Mouse (Mus musculus): ENCODE measurements around the gene Cort. TPM values are rescaled to one million over a fixed set of nuclear protein-coding genes. Genes with fewer than 3 reads are reported as not detected.
"Not testable (repeated sequence)": the region's sequence is repeated elsewhere in the genome, so short reads cannot be mapped to it uniquely, and the experiment has no call there.

Gene Cort
- total RNA-seq, 2 experiments from 2014 or later = 13.8 to 16.6 TPM

DNA sequence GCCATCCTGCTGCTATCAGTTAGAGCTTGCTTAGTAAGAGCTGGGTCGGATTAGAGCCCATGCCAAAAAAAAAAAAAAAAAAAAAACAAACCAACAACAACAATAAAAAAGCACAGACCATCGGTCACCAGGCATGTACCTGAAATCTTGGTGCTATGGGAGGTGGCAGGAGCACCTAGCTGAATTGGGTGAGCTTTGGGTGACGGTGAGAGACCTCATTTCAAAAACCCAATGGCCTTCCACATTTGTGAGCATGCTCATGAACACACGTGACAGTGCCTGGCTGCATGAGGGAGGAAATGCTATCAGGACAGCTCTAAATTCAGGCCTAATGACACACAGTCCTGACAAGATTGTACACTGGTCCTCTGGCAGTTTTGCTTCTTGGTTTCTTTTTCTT lies 21.5 kb upstream of the Cort start:
- DNase-seq = no peak
- intact Hi-C loops (cut with DNase I) = no loop called here

DNA sequence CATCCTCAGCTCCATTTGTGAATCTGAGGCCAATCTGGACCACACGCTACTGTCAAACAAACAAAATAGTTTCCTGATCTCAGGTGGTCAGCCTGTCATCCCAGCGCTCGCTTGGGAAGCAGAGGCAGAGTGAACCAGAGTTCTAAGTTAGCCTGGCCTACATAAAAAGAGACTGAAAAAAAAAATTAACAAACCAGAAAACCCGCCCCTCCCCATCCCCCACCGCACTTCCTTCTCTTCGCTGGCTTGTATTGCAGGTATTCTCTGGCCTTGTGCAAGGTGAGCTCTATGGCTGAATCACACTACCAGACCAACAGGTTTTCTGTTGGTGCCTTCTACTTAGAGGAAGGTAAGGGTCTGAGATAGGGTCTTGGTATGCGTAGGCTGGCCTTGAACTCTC lies 21.0 kb upstream of the Cort start:
- intact Hi-C loops (cut with DNase I) = no loop called here
- no peak for DNase-seq

DNA sequence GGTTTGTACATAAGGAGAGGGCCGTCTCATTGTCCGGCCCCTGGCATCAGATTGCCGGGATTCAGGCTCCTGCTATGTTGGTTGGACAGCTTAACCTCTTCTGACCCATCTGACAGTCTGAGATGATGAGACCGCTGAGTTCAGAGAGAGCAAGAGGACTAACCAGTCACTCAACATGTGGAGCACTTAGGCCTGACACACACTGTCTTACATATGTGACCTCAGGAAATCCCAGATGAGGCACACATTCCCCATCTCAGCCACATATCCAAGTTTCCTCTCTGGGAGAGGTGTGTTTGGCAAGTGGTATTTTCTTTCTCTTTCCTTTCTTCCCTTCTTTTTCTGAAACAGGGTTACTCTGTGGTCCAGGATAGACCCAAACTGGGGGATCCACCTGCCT lies 18.6 kb upstream of the Cort start:
- intact Hi-C loops (cut with DNase I) = no loop called here

DNA sequence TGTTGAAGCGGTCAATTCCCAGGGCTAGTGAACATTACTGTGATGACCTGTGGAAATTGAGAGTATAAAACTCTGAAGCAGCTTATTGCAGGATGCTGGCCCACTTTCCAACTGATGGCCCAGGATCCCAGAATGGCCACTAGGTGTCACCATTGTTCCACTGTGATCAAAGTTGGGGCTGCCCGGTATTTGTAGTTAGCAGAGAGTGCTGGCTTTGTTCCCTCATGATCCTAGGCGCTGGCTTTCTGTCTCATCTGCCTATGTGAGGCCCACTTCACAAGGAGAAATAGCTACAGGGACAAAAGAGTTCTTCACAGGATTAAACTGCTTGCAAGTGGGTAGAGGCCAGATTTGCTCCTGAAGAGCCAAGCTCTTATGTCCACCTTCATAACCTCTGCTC lies 17.9 kb upstream of the Cort start:
- DNase-seq = peak; percentile 72
- intact Hi-C loops (cut with DNase I) = no loop called here

More for the DNA sequence above, 18.6 kb upstream of the Cort start:
- no peak for DNase-seq

DNA sequence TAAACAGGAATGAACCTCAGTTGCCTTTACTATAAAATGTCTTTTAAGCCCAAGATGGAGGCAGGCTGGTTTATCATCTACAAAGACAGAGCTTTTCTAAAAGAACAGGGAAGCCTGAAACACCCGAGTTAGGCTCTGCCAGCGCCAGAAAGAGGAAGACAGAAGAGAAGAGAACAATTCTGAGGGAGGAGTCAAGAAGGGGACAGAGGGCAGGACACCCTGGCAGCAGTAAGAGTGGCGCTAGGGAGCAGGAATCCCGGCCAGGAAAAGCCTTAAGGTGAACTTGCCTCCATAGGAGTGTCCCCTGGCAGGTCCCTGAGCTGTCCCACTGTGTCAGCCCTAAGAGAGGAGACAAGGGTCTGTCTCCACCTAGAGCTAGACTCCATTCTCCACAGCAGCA lies 17.0 kb upstream of the Cort start:
- no peak for DNase-seq
- intact Hi-C loops (cut with DNase I) = no loop called here

DNA sequence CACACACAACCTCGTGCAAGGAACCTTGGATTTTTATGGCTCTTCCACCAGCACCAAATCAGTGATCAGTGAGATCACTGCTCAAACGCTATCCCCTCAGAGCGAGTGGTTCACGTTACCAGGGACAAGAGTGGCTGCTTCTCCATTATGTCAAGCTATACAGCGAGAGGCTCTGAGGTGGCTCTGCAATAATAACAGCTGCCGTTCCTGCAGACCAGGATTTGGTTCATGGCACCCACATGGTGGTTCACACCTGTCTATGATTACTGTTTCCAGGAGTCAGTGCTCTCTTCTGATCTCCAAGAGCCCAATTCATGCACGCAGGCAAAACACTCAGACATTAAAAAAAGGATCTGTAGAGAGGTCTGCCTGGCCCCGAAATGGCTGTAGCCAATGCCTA lies 12.0 kb upstream of the Cort start:
- intact Hi-C loops (cut with DNase I) = no loop called here
- DNase-seq = no peak

DNA sequence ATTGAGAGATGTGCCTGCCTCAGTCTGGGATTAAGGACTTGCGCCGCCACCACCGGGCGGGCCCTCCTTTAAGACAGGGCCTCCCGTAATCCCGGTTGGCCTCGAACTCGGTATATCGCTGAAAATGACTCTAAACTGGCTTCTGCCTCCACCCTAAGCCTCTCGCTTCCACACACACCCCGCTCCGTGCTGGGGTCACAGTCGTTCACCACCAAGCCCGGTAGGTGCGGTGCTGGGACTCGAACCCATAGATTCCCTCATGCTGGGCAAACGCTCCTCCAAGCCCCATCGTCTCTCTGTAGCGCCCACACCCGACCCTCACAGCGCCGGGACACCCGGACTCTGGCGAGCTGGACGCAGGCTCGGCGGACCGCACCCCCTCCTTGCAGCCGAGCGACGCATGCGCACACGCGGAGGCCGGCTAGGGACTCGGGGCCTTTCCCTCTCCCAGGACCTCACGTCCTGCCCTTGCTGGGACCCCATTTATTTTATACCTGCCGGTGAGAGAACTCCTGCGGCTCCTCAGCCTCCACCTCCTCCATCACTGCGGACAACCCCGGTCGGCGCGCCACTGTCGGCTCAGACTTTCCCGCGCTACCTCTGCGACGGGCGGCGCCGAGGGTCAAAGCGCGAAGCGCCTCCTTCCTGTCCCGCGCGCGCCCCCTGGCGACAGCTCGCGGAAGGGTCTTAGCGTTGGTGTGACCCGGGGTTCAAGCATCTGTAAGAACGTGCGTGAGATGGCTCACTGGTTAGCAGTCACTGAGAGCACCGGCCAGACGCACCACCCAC lies 10.6 kb upstream of the Cort start, which contains the start of gene Cenps:
Gene Cenps (minus strand): TSS at position 648 of the 789 bp plus-strand sequence.
- peak; percentile 94 for DNase-seq
- intact Hi-C loops (cut with DNase I) = no loop called here

DNA sequence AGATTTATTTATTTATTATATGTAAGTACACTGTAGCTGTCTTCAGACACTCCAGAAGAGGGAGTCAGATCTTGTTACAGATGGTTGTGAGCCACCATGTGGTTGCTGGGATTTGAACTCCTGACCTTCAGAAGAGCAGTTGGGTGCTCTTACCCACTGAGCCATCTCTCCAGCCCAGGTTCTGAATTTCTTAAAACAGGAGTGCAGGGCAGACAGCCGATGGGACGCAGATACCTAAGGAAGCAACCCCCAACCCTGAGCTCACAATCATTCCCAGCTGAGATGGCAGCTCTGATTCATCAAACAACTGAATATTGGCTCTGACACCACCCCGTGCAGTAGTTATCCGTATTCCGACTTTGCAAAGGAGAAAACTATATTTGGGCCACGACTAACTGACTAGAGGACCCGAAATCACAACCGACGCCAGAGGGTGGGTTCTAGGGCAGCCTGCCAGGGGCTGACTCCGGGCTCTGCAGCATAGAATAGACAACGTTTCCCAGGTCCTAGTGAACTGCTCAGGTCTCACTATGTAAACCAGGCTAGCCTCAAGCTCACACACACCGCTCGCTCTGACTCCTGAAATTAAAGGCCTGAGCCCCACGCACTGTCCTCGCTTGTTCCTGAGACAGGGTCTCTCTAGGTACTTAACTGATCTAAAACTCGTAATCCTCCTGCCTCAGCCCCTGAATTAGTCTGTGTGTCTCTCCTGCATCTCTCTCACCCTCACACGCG lies 9.7 kb upstream of the Cort start:
- intact Hi-C loops (cut with DNase I) = no loop called here
- peak; percentile 22 for DNase-seq

DNA sequence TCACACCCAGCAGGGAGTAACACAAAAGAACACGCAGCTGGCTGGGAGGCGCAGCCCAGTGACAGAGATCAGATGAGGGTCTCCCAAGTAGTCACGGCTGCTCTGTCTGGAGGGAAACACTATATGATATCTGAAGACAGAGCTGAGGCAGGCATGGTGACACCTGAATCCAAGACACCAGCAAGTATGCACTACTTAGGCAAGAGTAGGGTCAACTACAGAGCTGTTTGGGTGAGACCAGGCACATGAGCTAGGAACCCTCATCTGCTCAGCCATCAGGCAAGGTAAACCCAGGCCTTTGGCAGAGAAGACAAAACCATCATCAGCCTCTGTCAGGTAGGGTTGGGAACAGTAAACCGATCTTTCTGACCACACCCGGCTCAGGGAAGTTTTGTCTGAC lies 6.8 kb upstream of the Cort start:
- intact Hi-C loops (cut with DNase I) = no loop called here
- no peak for DNase-seq

DNA sequence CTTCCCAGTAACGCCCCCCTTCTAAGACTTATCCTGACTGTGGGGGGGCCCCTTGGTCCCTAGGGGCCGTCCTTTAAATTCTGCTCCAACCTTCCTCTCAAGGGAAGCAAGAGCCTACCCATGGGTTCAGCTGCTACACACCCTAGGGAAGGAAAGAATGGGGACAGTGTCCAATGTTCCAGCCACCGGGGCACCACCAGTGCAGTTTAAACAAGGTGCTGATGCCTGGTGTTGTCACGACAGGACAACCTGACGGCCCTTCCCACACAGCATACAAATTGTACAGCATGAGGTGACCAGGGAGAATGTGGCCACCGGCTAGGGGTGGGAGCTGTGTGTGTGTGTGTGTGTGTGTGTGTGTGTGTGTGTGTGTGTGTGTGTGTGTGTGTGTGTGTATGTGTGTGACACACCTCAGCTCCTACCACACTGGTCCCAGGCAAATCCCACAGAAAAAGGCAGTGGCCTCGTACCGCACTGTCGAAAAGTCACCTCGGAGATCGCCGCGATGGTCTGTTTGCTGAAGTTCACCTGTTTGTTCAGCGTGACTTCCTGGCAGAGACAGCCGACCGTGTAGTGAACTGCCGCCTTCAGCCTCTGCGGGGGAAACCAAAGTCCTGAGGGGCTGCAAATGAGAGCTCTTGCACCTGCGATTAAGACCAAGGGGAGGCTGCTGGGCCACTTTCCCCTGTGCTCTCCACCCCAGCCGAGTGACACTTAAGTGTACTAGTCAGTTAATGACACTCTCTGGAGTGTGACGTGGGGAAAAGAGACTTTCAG lies 5.4 kb upstream of the Cort start:
- DNase-seq = no peak
- intact Hi-C loops (cut with DNase I) = no loop called here

DNA sequence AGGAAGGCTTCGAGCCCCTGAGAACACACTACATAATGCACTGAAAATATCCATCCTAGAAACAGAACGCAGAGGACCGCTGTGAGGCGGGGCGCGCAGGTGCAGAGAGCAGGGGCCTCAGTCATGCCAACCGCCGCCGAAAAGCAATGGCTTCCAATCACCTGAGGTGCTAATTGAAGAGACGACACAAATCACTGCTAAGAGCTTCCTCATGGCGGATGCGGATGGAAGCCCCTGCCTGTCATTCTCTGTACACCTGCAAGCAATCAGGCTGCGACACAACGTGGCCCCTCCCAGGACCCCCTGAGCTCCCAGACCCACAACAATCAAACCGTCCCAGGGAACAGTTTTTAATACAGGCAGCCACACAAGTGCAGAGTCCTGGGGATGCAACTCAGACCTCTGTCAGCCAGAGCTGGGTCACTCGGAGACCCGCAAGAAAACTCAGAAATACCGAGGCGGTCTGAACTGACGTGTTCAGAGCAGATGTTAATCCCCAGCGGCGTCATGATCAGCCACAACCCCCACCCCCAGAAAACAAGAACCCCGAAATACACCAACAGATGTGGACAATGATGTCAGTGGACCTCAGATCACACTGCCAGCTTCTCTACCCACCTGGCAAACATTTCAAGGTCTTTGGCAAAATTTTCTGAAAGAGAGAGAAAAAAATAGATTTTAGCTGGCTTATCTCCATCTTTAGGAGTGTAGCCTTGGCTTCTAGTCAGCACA lies 4.6 kb upstream of the Cort start:
- intact Hi-C loops (cut with DNase I) = no loop called here
- DNase-seq = no peak

DNA sequence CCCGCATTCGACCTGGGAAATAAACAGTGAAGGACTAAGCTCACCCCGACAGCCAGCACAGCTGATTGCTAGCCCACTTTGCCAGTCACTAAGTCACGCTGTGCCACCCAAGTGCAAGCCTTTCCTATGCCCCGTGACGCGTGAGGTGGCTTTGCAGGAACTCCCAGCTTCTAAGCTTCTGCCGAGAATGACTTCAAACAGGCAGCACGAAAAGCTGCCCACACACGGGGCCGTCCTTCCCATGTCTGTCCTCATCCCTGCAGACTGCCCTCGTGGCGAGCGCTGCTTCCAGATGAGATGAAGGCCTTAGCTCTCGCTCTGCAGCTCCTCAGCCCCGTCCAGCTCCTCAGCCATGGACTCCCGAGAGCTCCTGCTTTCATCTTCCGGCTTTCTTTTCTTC lies 1.9 kb upstream of the Cort start:
- intact Hi-C loops (cut with DNase I) = no loop called here
- no peak for DNase-seq

DNA sequence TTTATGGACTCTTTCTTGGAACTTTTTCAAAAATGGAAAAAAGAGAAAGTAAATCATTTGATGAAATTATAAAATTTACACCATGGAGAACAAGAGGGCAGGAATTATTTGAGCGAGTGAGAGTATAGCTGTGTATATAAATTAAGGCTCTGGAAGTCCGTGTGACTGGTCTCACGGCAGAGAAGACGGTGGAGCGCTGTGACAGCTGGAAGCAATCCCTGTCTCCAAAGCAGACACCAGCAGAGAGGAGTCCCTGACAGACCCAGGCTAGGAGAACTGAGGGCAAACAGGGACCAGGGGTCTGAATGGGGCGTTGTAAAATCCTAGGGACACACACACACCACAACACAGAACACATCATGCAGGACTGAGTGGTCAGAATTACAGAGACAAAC lies 451 bp downstream of the Cort start:
- intact Hi-C loops (cut with DNase I) = no loop called here

DNA sequence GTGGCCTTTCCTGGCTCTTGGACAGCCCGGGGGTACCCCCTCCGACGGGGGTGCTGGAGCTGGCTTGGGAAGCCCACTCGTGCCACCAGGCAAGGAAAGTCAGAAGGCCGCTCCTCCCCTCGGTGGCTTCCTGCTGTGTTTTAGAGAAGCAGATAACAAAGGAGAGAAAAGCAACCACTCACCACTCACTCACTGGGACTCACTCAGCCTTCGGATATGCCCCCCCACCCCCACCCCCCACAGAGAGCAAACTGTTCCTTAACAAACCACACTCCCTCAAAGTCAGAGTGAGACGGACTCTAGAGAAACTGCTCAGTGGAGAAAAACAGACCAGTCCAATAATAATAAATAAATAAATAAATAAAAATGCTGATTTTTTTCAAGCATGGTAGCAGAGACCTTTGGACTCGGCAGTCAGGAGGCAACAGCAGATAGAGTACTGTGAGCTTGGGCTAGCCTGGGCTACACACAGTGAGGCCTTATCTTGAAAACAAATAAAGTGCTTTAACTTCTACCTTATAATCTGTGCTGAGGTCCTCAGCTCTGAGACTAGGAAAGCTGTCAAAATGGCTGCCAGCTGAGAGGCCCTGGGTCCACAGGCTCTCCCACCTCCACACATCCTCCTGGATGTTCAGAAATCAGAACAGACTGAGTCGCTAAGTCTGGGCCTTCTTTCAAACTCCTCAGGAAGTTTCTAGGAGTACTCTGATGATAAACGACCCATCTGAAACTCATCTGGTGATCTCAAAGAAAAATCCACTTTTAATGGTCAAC lies 1.0 kb downstream of the Cort start:
- no peak for DNase-seq
- intact Hi-C loops (cut with DNase I) = no loop called here

More for the DNA sequence above, 451 bp downstream of the Cort start:
- no peak for DNase-seq

DNA sequence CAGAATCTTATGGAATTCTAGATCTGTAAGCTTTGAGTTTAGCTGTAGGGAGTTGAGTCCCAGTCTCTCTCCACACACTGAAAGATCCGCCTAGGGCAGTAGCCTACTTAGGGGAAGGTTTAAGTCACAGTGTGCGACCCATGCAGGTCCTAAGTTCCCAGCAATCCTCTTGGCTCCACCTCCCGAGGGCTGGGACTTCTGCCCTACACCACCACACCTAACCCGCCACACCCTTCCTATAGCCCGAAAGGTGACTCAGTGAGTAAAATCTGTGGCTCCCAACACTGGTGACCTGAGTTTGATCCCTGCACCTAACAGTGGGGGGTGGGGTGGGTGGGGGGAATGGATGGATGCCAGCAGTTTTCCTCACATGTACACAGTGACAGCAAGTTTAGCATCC lies 3.1 kb downstream of the Cort start:
- intact Hi-C loops (cut with DNase I) = no loop called here
- DNase-seq = no peak

DNA sequence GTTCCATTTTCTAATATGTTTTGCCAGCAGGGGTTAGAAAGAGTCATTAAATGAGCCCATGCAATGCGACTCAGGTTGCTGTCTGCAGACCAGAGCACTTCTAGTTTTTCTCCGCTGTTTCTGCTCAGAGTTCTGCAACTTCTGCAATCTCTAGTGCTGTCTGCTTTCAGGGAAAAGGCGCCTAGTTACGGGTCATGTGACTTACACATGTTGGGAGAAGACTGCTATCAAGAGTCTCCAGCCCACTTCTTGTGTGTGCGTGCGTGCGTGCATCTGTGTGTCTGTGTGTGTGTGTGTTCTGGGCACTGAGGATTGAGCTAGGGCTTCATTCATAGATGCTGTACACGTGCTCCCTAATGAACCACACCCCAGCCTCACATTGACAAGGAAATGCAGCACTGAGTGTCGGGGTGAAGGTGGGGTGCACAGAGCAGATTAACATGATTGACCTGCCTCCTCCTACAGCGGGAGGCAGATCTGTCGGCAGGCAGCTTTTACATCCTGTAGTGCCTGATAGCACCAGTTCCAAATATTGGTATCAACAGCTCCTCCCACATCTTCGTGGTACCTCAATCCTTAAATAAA lies 6.5 kb downstream of the Cort start:
- intact Hi-C loops (cut with DNase I); DNase-seq: not testable (repeated sequence)

DNA sequence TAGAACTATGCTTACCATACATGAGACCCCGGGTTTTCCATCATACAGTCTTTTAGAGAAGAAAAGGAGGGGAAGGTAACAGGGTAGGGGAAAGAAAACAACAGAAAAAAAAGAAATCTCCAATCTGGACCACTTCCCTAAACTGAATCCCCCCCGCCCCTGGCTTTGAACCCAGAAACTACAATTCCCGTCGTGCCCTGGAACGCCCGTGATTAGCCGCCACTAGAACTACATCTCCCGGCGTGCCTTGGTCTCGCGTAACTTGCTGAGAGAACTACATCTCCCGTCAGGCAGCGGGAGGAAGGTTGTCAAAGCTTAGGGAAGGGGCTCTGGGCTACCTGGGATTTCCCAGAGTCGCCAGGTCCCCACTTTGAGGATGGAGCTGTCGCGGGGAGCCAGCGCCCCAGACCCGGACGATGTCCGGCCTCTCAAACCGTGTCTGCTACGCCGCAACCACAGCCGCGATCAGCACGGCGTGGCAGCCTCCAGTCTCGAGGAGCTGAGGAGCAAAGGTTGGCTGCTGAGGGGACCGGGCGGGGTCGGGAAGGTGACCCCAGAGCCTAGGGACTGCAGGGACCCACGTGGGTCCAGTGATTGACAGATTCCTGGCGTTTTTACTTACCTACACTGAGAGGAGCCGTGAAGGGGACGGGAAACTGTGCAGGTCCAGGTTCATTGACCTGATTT lies 22.5 kb downstream of the Cort start, which contains the start of gene Dffa:
Gene Dffa (plus strand): TSS at position 272 of the 687 bp plus-strand sequence.
- intact Hi-C loops (cut with DNase I) = no loop called here
- peak; percentile 93 for DNase-seq

DNA sequence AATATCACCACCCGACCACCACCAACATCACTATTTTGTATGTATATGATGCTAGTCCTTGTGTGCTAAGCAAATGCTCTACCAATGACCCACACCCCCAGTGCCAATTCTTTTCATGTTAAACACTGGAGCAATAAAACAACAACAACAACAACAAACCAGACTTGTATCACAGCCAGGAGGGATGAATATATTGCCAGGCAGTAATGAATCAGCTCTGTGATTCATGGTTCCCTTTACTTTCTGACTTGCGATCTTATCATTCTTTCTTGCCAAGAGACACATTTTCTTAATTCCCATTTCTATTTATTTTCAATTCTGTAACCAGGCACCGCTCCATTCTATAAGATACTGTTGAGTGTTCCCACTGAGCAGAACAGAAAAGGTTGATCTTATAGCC lies 25.1 kb downstream of the Cort start:
- no peak for DNase-seq
- intact Hi-C loops (cut with DNase I) = no loop called here

DNA sequence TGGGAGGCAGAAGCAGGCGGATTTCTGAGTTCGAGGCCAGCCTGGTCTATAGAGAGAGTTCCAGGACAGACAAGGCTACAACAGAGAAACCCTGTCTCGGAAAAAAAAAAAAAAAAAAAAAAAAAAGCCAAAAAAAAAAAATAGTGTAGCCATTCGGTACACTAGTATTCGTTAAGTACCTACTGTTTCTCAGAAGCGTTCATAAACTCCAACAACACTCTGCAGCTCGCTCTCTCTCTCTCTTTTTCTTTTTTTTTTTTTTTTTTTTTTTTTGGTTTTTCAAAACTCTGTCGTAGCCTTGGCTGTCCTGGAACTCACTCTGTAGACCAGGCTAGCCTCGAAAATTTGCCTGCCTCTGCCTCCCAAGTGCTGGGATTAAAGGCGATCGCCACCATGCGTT lies 26.1 kb downstream of the Cort start:
- intact Hi-C loops (cut with DNase I); DNase-seq: not testable (repeated sequence)

Measured in left cerebral cortex, postnatal 4 days (tissue).